9 mouse cellular contexts compared by ENCODE assay signal in genomic region chr5:130811266-130811665, GRCm38 (mm10).
A peak's percentile ranks its signal among the peaks of the same experiment; 100 is the strongest.
DNase-seq lines count a peak whose midpoint lies in the region; ATAC-seq lines count a peak whose summit lies in the region.
"Had no signal": no experiment of that assay in that cellular context is flagged by ENCODE, and none has a peak within 500 bp of the region (broad histone marks: within the 10 kb centered on the region; RNA-seq: fewer than 3 reads in every experiment).

No protein-coding gene starts in this region.

- H3K4me2 ChIP-seq in hindbrain, embryonic 14.5 days (replicated peaks), result no peak overlapping the region
- H3K4me2 ChIP-seq in neural tube, embryonic 11.5 days (ENCODE audit: low read depth), result no peak overlapping the region
- H3K4me2 ChIP-seq: embryonic facial prominence, embryonic 13.5 days had no signal

- H3K9me3 ChIP-seq in hindbrain, embryonic 14.5 days (ENCODE audit: control insufficient read depth, low read length), result 0 out of 2 replicates have a peak, but pooled peaks cover 4% of the 10 kb centered on the region
- H3K9me3 ChIP-seq in neural tube, embryonic 11.5 days (ENCODE audit: control insufficient read depth, low read length), result no peaks in the 10 kb centered on the region

- H3K4me3 ChIP-seq in hindbrain, embryonic 14.5 days (replicated peaks; ENCODE audit: low read length), result no peak overlapping the region
- H3K4me3 ChIP-seq in neural tube, embryonic 11.5 days (ENCODE audit: low read depth, low read length), result no peak overlapping the region
- H3K4me3 ChIP-seq: embryonic facial prominence, embryonic 13.5 days had no signal

- no peaks in the 10 kb centered on the region for H3K36me3 ChIP-seq in hindbrain, embryonic 14.5 days (replicated peaks; ENCODE audit: control insufficient read depth, insufficient read depth)
- no peaks in the 10 kb centered on the region for H3K36me3 ChIP-seq in neural tube, embryonic 11.5 days (ENCODE audit: control insufficient read depth, insufficient read depth, low read length)
- H3K36me3 ChIP-seq: embryonic facial prominence, embryonic 13.5 days had no signal

- no peak overlapping the region for H3K27ac ChIP-seq in hindbrain, embryonic 14.5 days
- no peak overlapping the region for H3K27ac ChIP-seq in neural tube, embryonic 11.5 days (ENCODE audit: low read depth, low read length)
- H3K27ac ChIP-seq: embryonic facial prominence, embryonic 13.5 days had no signal

- no peaks in the 10 kb centered on the region for H3K27me3 ChIP-seq in hindbrain, embryonic 14.5 days (ENCODE audit: control insufficient read depth, insufficient read depth, low read length)
- no peaks in the 10 kb centered on the region for H3K27me3 ChIP-seq in neural tube, embryonic 11.5 days (ENCODE audit: control insufficient read depth, insufficient read depth, low read length)
- H3K27me3 ChIP-seq: embryonic facial prominence, embryonic 13.5 days had no signal

- 40% methylated on average over 3 of the region's 3 CpGs for WGBS in hindbrain, embryonic 14.5 days
- 36% methylated on average over 3 of the region's 3 CpGs for WGBS in neural tube, embryonic 11.5 days

- ATAC-seq in cerebellum, adult (ENCODE audit: insufficient number of reproducible peaks, low FRiP score, low TSS enrichment), result 0 out of 2 replicates have a peak, but pooled peaks have one; percentile 46
- no peak for ATAC-seq in hindbrain, embryonic 14.5 days (ENCODE audit: low FRiP score)
- ATAC-seq in neural tube, embryonic 11.5 days (ENCODE audit: insufficient read depth, low FRiP score, low TSS enrichment), result no peak

- peak; percentile 73 for DNase-seq in layer of hippocampus, postnatal 10 days (ENCODE audit: low spot score in 2 of 2)
- no peak for DNase-seq in layer of hippocampus, adult 8-10 months (ENCODE audit: low spot score in 2 of 2)
- peak; percentile 50 for DNase-seq in ZHBTc4 (ENCODE audit: low read depth, low spot score)
- DNase-seq in hindbrain, embryonic 14.5 days (ENCODE audit: low spot score), result peak; percentile 87
- DNase-seq in neural tube, embryonic 11.5 days (ENCODE audit: low spot score), result peak; percentile 58
- no peak for DNase-seq in Muller cell, postnatal 12 days (ENCODE audit: inconsistent ontology term)
- no peak for DNase-seq in yolk sac, embryonic 10.5 days (ENCODE audit: low spot score)

- no peaks in the 10 kb centered on the region for H3K4me1 ChIP-seq in hindbrain, embryonic 14.5 days (replicated peaks; ENCODE audit: control insufficient read depth, insufficient read depth, low read length)
- no peaks in the 10 kb centered on the region for H3K4me1 ChIP-seq in neural tube, embryonic 11.5 days (ENCODE audit: control insufficient read depth, insufficient read depth, low read length)
- H3K4me1 ChIP-seq: embryonic facial prominence, embryonic 13.5 days had no signal

- H3K9ac ChIP-seq in hindbrain, embryonic 14.5 days, result no peak overlapping the region
- H3K9ac ChIP-seq in neural tube, embryonic 11.5 days (ENCODE audit: low read length), result no peak overlapping the region
- H3K9ac ChIP-seq: embryonic facial prominence, embryonic 13.5 days had no signal

Comparison
In these comparisons a context has a peak if more than half of its experiments do, and no peak if none do; other contexts are left out.
1. DNase-seq: peak in layer of hippocampus, postnatal 10 days (2 of 2), ZHBTc4 (single experiment), hindbrain, embryonic 14.5 days (single experiment) and neural tube, embryonic 11.5 days (single experiment); none in layer of hippocampus, adult 8-10 months (0 of 2), Muller cell, postnatal 12 days (single experiment) and yolk sac, embryonic 10.5 days (single experiment).